Mouse (Mus musculus) embryonic facial prominence, embryonic 12.5 days (tissue): ENCODE data around the gene Pde4a. TPM values are rescaled to one million over a fixed set of nuclear protein-coding genes. Genes with fewer than 3 reads are reported as not detected.
"Not testable (repeated sequence)": the region's sequence is repeated elsewhere in the genome, so short reads cannot be mapped to it uniquely, and the experiment has no call there.

Experiments
- ATAC-seq: fragments of 200-750 bp; cut with Nextera tagmentation; 2 replicates; pipeline ENCODE4 v1.8.0; 2017; ENCODE audit not compliant: insufficient number of reproducible peaks, insufficient read depth, low FRiP score, low TSS enrichment
- H3K27ac ChIP-seq: fragments of 300-500 bp; sonication (generic); 2 replicates; pipeline ENCODE4 v1.5.1; 2016; ENCODE audit warnings: mild to moderate bottlenecking
- H3K27me3 ChIP-seq: fragments of 300-500 bp; sonication (generic); 2 replicates; pipeline ENCODE4 v1.6.1; 2016; ENCODE audit warnings: mild to moderate bottlenecking, moderate library complexity
- H3K36me3 ChIP-seq: fragments of 300-500 bp; sonication (generic); 2 replicates; pipeline ENCODE4 v1.6.1; 2016; ENCODE audit warnings: mild to moderate bottlenecking
- H3K4me1 ChIP-seq: fragments of 300-500 bp; sonication (generic); 2 replicates; pipeline ENCODE4 v1.6.1; 2016
- H3K4me2 ChIP-seq: fragments of 300-500 bp; sonication (generic); replicated peaks from 2 replicates; pipeline ENCODE4 v1.6.1; 2016; ENCODE audit warnings: mild to moderate bottlenecking, moderate library complexity
- H3K4me3 ChIP-seq: fragments of 300-500 bp; sonication (generic); 2 replicates; pipeline ENCODE4 v1.5.1; 2016; ENCODE audit warnings: mild to moderate bottlenecking
- H3K9ac ChIP-seq: fragments of 300-500 bp; sonication (generic); 2 replicates; pipeline ENCODE4 v1.6.1; 2016; ENCODE audit warnings: mild to moderate bottlenecking, moderate library complexity
- H3K9me3 ChIP-seq: fragments of 300-500 bp; sonication (generic); 2 replicates; pipeline ENCODE4 v1.6.1; 2016; ENCODE audit warnings: mild to moderate bottlenecking, moderate library complexity
- WGBS: fragments of 180-500 bp; shearing (Covaris S2); methylation state at CpG from one replicate; pipeline ENCODE4 v1.1.7; 2016; 5-methylcytosine and 5-hydroxymethylcytosine counted together
- polyA plus RNA-seq: library from polyadenylated mRNA; unstranded; fragments of >200 nt; fragmentation: Nextera tagmentation; extraction: Ambion mirVana; gene quantifications from 2 replicates; pipeline ENCODE4 v1.2.1, GENCODE M21; 2016

Gene Pde4a
- polyA plus RNA-seq, 1 experiment from 2014 or later: 5.6 TPM

DNA sequence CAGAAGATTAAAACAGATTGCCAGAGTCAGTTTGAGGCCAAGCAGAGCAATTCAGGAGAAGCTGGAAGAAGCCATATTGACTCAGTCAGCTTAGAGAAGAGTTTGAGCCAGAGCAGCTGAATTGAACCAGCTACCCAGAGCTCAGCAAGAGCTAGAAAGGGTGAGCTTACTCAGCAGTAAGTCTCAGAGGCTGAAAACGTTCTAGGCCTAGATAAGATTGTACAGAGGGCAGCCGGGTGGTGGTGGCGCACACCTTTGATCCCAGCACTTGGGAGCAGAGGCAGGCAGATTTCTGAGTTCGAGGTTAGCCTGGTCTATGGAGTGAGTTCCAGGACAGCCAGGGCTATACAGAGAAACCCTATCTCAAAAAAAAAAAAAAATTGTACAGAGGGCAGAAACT lies 90.8 kb downstream of the Pde4a start:
- not testable (repeated sequence) for H3K9me3 ChIP-seq, H3K4me2 ChIP-seq, H3K27me3 ChIP-seq, H3K36me3 ChIP-seq, ATAC-seq, H3K9ac ChIP-seq, H3K27ac ChIP-seq, H3K4me1 ChIP-seq, H3K4me3 ChIP-seq
- 78% methylated on average over 4 of the region's 4 CpGs for WGBS

DNA sequence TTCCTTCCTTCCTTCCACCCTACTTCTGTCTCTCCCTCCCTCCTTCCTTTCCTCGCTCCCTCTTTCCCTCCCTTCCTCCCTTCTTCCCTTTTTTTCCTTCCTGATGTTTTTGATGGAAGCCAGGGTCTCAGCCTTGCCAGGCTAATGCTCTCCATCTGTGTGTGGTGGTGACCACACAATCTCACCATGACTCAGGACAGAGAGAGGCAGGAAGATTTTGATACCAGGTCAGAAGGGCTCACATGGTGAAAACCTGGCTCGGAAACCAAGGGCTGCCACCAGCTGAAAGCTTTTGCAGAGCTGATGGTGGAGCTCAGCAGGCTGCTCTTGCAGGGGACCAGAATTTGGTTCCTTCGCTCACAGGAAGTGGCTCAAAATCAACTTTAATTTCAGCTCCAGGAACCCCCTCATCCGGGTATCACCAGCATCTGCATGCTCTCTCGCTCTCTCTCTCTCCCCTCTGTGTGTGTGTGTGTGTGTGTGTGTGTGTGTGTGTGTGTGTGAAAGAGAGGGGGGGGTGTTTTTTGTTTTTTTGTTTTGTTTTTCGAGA lies 95.1 kb downstream of the Pde4a start:
- Histone ChIP-seq H3K9ac (no peak overlapping the region), H3K27me3 (no peaks in the 10 kb centered on the region), H3K4me2 (no peak overlapping the region), H3K4me1 (peaks cover 7% of the 10 kb centered on the region), H3K27ac (no peak overlapping the region), H3K36me3 (no peaks in the 10 kb centered on the region), H3K9me3 (no peaks in the 10 kb centered on the region), H3K4me3 (no peak overlapping the region)
- WGBS: 61% methylated on average over 6 of the region's 6 CpGs
- no peak for ATAC-seq

GRCm38 (mm10) chr9:21261831-21262230 lies 96.3 kb downstream of the Pde4a start:
- Histone ChIP-seq H3K27me3 (no peaks in the 10 kb centered on the region), H3K4me1 (peaks cover 17% of the 10 kb centered on the region), H3K27ac (no peak overlapping the region), H3K4me2 (no peak overlapping the region), H3K9ac (no peak overlapping the region), H3K9me3 (no peaks in the 10 kb centered on the region), H3K4me3 (no peak overlapping the region), H3K36me3 (peaks cover 5% of the 10 kb centered on the region; the same call in 1 of the 2 replicates)
- 68% methylated on average over 2 of the region's 2 CpGs for WGBS
- no peak for ATAC-seq

Other genes with a start within 250 kb of the Pde4a start
- 122 and 124 TPM in 2 replicates for gene Dnmt1, start 205.8 kb upstream of the Pde4a start, polyA plus RNA-seq
- 48.7 and 53.0 TPM in 2 replicates for gene S1pr2, start 188.9 kb upstream of the Pde4a start, polyA plus RNA-seq
- gene Mrpl4, start 163.0 kb upstream of the Pde4a start, polyA plus RNA-seq: 128 TPM in 2 replicates
- gene Icam1, start 149.7 kb upstream of the Pde4a start, polyA plus RNA-seq: 8.6 and 9.0 TPM in 2 replicates
- gene Icam4, start 136.3 kb upstream of the Pde4a start, polyA plus RNA-seq: 1.6 and 2.5 TPM in 2 replicates
- gene Icam5, start 133.6 kb upstream of the Pde4a start, polyA plus RNA-seq: 0.14 and 0.23 TPM in 2 replicates
- gene Zglp1, start 98.6 kb upstream of the Pde4a start, polyA plus RNA-seq: 0.82 and 2.0 TPM in 2 replicates
- 1.3 and 1.5 TPM in 2 replicates for gene Gm49373, start 92.6 kb upstream of the Pde4a start, polyA plus RNA-seq
- 54.8 and 59.3 TPM in 2 replicates for gene Fdx1l, start 92.1 kb upstream of the Pde4a start, polyA plus RNA-seq
- 2.3 TPM in 2 replicates for gene Gm38431, start 73.7 kb upstream of the Pde4a start, polyA plus RNA-seq
- 61.5 and 64.3 TPM in 2 replicates for gene Raver1, start 73.7 kb upstream of the Pde4a start, polyA plus RNA-seq
- gene Tyk2, start 34.5 kb upstream of the Pde4a start, polyA plus RNA-seq: 13.9 and 17.4 TPM in 2 replicates
- 335 and 342 TPM in 2 replicates for gene Cdc37, start 15.7 kb upstream of the Pde4a start, polyA plus RNA-seq
- 61.3 and 68.7 TPM in 2 replicates for gene Keap1, start 73.6 kb downstream of the Pde4a start, polyA plus RNA-seq
- gene S1pr5, start 82.7 kb downstream of the Pde4a start, polyA plus RNA-seq: 0.42 and 0.64 TPM in 2 replicates
- gene Atg4d, start 99.6 kb downstream of the Pde4a start, polyA plus RNA-seq: 33.6 and 33.9 TPM in 2 replicates
- 16.8 and 17.9 TPM in 2 replicates for gene Kri1, start 122.3 kb downstream of the Pde4a start, polyA plus RNA-seq
- 51.7 and 52.5 TPM in 2 replicates for gene Cdkn2d, start 125.7 kb downstream of the Pde4a start, polyA plus RNA-seq
- gene Ap1m2, start 146.6 kb downstream of the Pde4a start, polyA plus RNA-seq: 15.8 and 18.2 TPM in 2 replicates
- gene Slc44a2, start 155.0 kb downstream of the Pde4a start, polyA plus RNA-seq: 117 and 118 TPM in 2 replicates
- 277 and 284 TPM in 2 replicates for gene Ilf3, start 202.2 kb downstream of the Pde4a start, polyA plus RNA-seq
- 48.7 and 50.2 TPM in 2 replicates for gene Qtrt1, start 246.1 kb downstream of the Pde4a start, polyA plus RNA-seq